Comparison of ENCODE assay signal across 8 mouse cellular contexts in the genomic region with DNA sequence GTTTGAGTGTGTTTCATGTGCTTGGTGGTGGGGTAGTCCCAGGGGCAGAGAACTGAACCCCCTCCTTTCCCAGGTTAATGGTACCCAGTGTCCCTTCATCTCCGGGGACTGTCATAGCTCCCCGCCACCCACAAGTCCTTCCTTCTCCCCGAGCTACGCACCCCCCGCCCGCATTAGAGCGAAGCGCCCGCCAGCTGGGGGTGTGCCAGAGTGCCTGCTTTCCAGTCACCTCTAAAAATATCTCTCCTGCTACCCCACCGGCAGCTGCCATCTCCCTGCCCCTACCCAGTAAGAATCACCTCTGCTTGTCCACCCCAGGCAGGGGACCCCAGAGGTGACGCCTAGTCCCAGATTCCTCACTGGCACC. TPM values are rescaled to one million over a fixed set of nuclear protein-coding genes. Genes with fewer than 3 reads are reported as not detected.
DNase-seq lines count a peak whose midpoint lies in the region; ATAC-seq and TF ChIP-seq lines count a peak whose summit lies in the region.

No protein-coding gene starts in this region.

- no peak overlapping the region for H3K27ac ChIP-seq in thymus, adult 2 months (ENCODE audit: control insufficient read depth, insufficient read depth, low read length)
- H3K27ac ChIP-seq in embryonic facial prominence, embryonic 15.5 days (replicated peaks): no peak overlapping the region
- no peak overlapping the region for H3K27ac ChIP-seq in heart, embryonic 11.5 days (ENCODE audit: low read depth, low read length)
- H3K27ac ChIP-seq in kidney, embryonic 16.5 days (ENCODE audit: low read length): no peak overlapping the region

- H3K9me3 ChIP-seq in embryonic facial prominence, embryonic 15.5 days (replicated peaks): no peaks in the 10 kb centered on the region
- H3K9me3 ChIP-seq in heart, embryonic 11.5 days (replicated peaks; ENCODE audit: control insufficient read depth, low read length): no peaks in the 10 kb centered on the region
- H3K9me3 ChIP-seq in kidney, embryonic 16.5 days (ENCODE audit: low read length): no peaks in the 10 kb centered on the region

- no peaks in the 10 kb centered on the region for H3K36me3 ChIP-seq in thymus, adult 2 months (ENCODE audit: control insufficient read depth, insufficient read depth, low read length)
- no peaks in the 10 kb centered on the region for H3K36me3 ChIP-seq in embryonic facial prominence, embryonic 15.5 days
- H3K36me3 ChIP-seq in heart, embryonic 11.5 days (ENCODE audit: control insufficient read depth, insufficient read depth, low read length): no peaks in the 10 kb centered on the region
- H3K36me3 ChIP-seq in kidney, embryonic 16.5 days (ENCODE audit: insufficient read depth, low read length): no peaks in the 10 kb centered on the region

- DNase-seq in thymus, adult 2 months: peak; percentile 41
- DNase-seq in thymus, postnatal 10 days (ENCODE audit: low spot score in 2 of 2): no peak
- peak; percentile 58 for DNase-seq in lung, adult 2 months
- peak; percentile 54 to 55 for DNase-seq in right cerebral cortex, adult 2 months (ENCODE audit: low spot score in 2 of 2)
- DNase-seq in natural killer cell, adult 2 months (ENCODE audit: low spot score in 2 of 2): no peak

- H3K4me1 ChIP-seq in thymus, adult 2 months (replicated peaks; ENCODE audit: control insufficient read depth, insufficient read depth, low read length): peaks cover 31% of the 10 kb centered on the region
- peaks cover 10% of the 10 kb centered on the region for H3K4me1 ChIP-seq in embryonic facial prominence, embryonic 15.5 days
- peaks cover 14% of the 10 kb centered on the region for H3K4me1 ChIP-seq in heart, embryonic 11.5 days (ENCODE audit: control insufficient read depth, insufficient read depth, low read length)
- H3K4me1 ChIP-seq in kidney, embryonic 16.5 days (ENCODE audit: insufficient read depth, low read length): peaks cover 14% of the 10 kb centered on the region
- peaks cover 4% of the 10 kb centered on the region; the same call in 1 of the 2 replicates for H3K4me1 ChIP-seq in lung, adult 2 months (ENCODE audit: control insufficient read depth, insufficient read depth, low read length)

- WGBS in thymus, adult 2 months: 2% methylated on average over 11 of the region's 11 CpGs
- WGBS in embryonic facial prominence, embryonic 15.5 days: under 1% methylated on average over 11 of the region's 11 CpGs
- 1% methylated on average over 11 of the region's 11 CpGs for WGBS in heart, embryonic 11.5 days (ENCODE audit: insufficient replicate concordance)
- WGBS in kidney, embryonic 16.5 days: 5% methylated on average over 11 of the region's 11 CpGs
- WGBS in lung, adult 2 months: 3% methylated on average over 11 of the region's 11 CpGs

- no peak for ATAC-seq in embryonic facial prominence, embryonic 15.5 days (ENCODE audit: insufficient number of reproducible peaks, low FRiP score, low TSS enrichment, low read depth)
- ATAC-seq in heart, embryonic 11.5 days (replicated peaks; ENCODE audit: insufficient number of reproducible peaks, low FRiP score, low TSS enrichment): peak; percentile 5; the same call in 1 of the 2 replicates
- ATAC-seq in kidney, embryonic 16.5 days (ENCODE audit: low FRiP score, low TSS enrichment): peak; percentile 21; the same call in 1 of the 2 replicates

- H3K4me2 ChIP-seq in embryonic facial prominence, embryonic 15.5 days (replicated peaks): peak overlapping the region; percentile 99
- peak overlapping the region; percentile 100 for H3K4me2 ChIP-seq in heart, embryonic 11.5 days
- peak overlapping the region; percentile 98 for H3K4me2 ChIP-seq in kidney, embryonic 16.5 days (replicated peaks; ENCODE audit: low read depth, low read length)

- H3K9ac ChIP-seq in embryonic facial prominence, embryonic 15.5 days: peak overlapping the region; percentile 50
- peak overlapping the region; percentile 78 for H3K9ac ChIP-seq in heart, embryonic 11.5 days (ENCODE audit: low read depth, low read length)
- H3K9ac ChIP-seq in kidney, embryonic 16.5 days (replicated peaks; ENCODE audit: low read length): peak overlapping the region; percentile 77

- H3K4me3 ChIP-seq in thymus, adult 2 months (ENCODE audit: control insufficient read depth, insufficient read depth, low read length): peak overlapping the region; percentile 63
- peak overlapping the region; percentile 61 for H3K4me3 ChIP-seq in embryonic facial prominence, embryonic 15.5 days (replicated peaks)
- peak overlapping the region; percentile 58 for H3K4me3 ChIP-seq in heart, embryonic 11.5 days (ENCODE audit: low read depth, low read length)
- peak overlapping the region; percentile 68 for H3K4me3 ChIP-seq in kidney, embryonic 16.5 days (ENCODE audit: low read length)
- peak overlapping the region; percentile 83 for H3K4me3 ChIP-seq in lung, adult 2 months (replicated peaks; ENCODE audit: extremely low read depth, low read depth, low read length)

- TF ChIP-seq CTCF in thymus, adult 2 months (IDR thresholded peaks at IDR 0.05; ENCODE audit: borderline replicate concordance, control insufficient read depth, extremely low read depth, insufficient read depth, low read length, poor library complexity): no peak
- no peak for TF ChIP-seq CTCF in lung, adult 2 months (IDR thresholded peaks at IDR 0.05; ENCODE audit: insufficient read depth, low read length)

- TF ChIP-seq POLR2A in thymus, adult 2 months (IDR thresholded peaks at IDR 0.05; ENCODE audit: control insufficient read depth, extremely low read depth, insufficient read depth, low read length, poor library complexity): no peak
- no peak for TF ChIP-seq POLR2A in lung, adult 2 months (IDR thresholded peaks at IDR 0.05; ENCODE audit: borderline replicate concordance, extremely low read depth, low read depth, low read length)

- peaks cover 5% of the 10 kb centered on the region; the same call in 1 of the 2 replicates for H3K27me3 ChIP-seq in thymus, adult 2 months (ENCODE audit: control insufficient read depth, insufficient read depth, low read length)
- H3K27me3 ChIP-seq in embryonic facial prominence, embryonic 15.5 days: peaks cover 52% of the 10 kb centered on the region
- H3K27me3 ChIP-seq in heart, embryonic 11.5 days (ENCODE audit: control insufficient read depth, insufficient read depth, low read length): peaks cover 28% of the 10 kb centered on the region
- peaks cover 47% of the 10 kb centered on the region for H3K27me3 ChIP-seq in kidney, embryonic 16.5 days (ENCODE audit: insufficient read depth, low read length)

RNA-seq across cellular contexts. Expression of gene Phospho1, which starts 0.6 kb away (rescaled TPM):
- polyA plus RNA-seq in thymus, adult 2 months (2012; rRNA removed): 24.9 and 42.7 TPM in 2 replicates
- 8.3 and 9.1 TPM in 2 replicates for polyA plus RNA-seq in embryonic facial prominence, embryonic 15.5 days (2015; fragmentation: Nextera tagmentation; extraction: Ambion mirVana)
- 1.1 TPM in 1 of 2 replicates, not detected in the other for polyA plus RNA-seq in heart, embryonic 11.5 days (2014; fragmentation: Nextera tagmentation; extraction: Ambion mirVana)
- not detected in 2 replicates for polyA plus RNA-seq in kidney, embryonic 16.5 days (2015; fragmentation: Nextera tagmentation; extraction: Ambion mirVana)
- polyA plus RNA-seq in lung, adult 2 months (2012; rRNA removed): 85.8 and 128 TPM in 2 replicates

RNA-seq across cellular contexts. Expression of gene Gngt2, which starts 12.2 kb away (rescaled TPM):
- polyA plus RNA-seq in thymus, adult 2 months (2012; rRNA removed): 28.6 and 32.5 TPM in 2 replicates
- 16.8 and 20.8 TPM in 2 replicates for polyA plus RNA-seq in embryonic facial prominence, embryonic 15.5 days (2015; fragmentation: Nextera tagmentation; extraction: Ambion mirVana)
- polyA plus RNA-seq in heart, embryonic 11.5 days (2014; fragmentation: Nextera tagmentation; extraction: Ambion mirVana): 43.1 and 44.6 TPM in 2 replicates
- 21.0 and 24.2 TPM in 2 replicates for polyA plus RNA-seq in kidney, embryonic 16.5 days (2015; fragmentation: Nextera tagmentation; extraction: Ambion mirVana)
- polyA plus RNA-seq in lung, adult 2 months (2012; rRNA removed): 18.1 and 31.9 TPM in 2 replicates

RNA-seq across cellular contexts. Expression of gene Abi3, which starts 17.4 kb away (rescaled TPM):
- 606 and 690 TPM in 2 replicates for polyA plus RNA-seq in thymus, adult 2 months (2012; rRNA removed)
- polyA plus RNA-seq in embryonic facial prominence, embryonic 15.5 days (2015; fragmentation: Nextera tagmentation; extraction: Ambion mirVana): 8.6 and 9.0 TPM in 2 replicates
- 11.5 and 21.1 TPM in 2 replicates for polyA plus RNA-seq in heart, embryonic 11.5 days (2014; fragmentation: Nextera tagmentation; extraction: Ambion mirVana)
- polyA plus RNA-seq in kidney, embryonic 16.5 days (2015; fragmentation: Nextera tagmentation; extraction: Ambion mirVana): 11.7 and 14.1 TPM in 2 replicates
- 141 and 169 TPM in 2 replicates for polyA plus RNA-seq in lung, adult 2 months (2012; rRNA removed)

Comparison
In these comparisons a context has a peak if more than half of its experiments do, and no peak if none do; other contexts are left out.
1. DNase-seq: peak in thymus, adult 2 months (single experiment), lung, adult 2 months (single experiment) and right cerebral cortex, adult 2 months (2 of 2); none in thymus, postnatal 10 days (0 of 2) and natural killer cell, adult 2 months (0 of 2).
2. Peak in every context shown above with its lines, with median percentiles within 50 percentile points of each other: H3K4me3 ChIP-seq, H3K4me2 ChIP-seq and H3K9ac ChIP-seq.